Mouse (Mus musculus) liver, embryonic 13.5 days (tissue): ENCODE data around the gene Cfap69. TPM values are rescaled to one million over a fixed set of nuclear protein-coding genes. Genes with fewer than 3 reads are reported as not detected.

ENCODE experiments used
- ATAC-seq: fragments of 200-750 bp; cut with Nextera tagmentation; 2 replicates; pipeline ENCODE4 v1.8.0; 2017; ENCODE audit warnings: low read depth, mild to moderate bottlenecking, moderate number of reproducible peaks, moderate library complexity
- DNase-seq: peaks from one replicate; pipeline ENCODE4 v3.0.0; 2022
- H3K27ac ChIP-seq: fragments of 300-500 bp; sonication (generic); 2 replicates; pipeline ENCODE4 v1.5.1; 2015; ENCODE audit warnings: moderate library complexity, mild to moderate bottlenecking, inconsistent platforms
- H3K27me3 ChIP-seq: fragments of 300-500 bp; sonication (generic); 2 replicates; pipeline ENCODE4 v1.6.1; 2015; ENCODE audit warnings: mild to moderate bottlenecking, inconsistent platforms
- H3K36me3 ChIP-seq: fragments of 300-500 bp; sonication (generic); 2 replicates; pipeline ENCODE4 v1.6.1; 2015; ENCODE audit warnings: mild to moderate bottlenecking, inconsistent platforms
- H3K4me1 ChIP-seq: fragments of 300-500 bp; sonication (generic); replicated peaks from 2 replicates; pipeline ENCODE4 v1.6.1; 2015; ENCODE audit warnings: inconsistent platforms
- H3K4me2 ChIP-seq: fragments of 300-500 bp; sonication (generic); 2 replicates; pipeline ENCODE4 v1.6.1; 2015; ENCODE audit warnings: inconsistent platforms, mild to moderate bottlenecking, moderate library complexity
- H3K4me3 ChIP-seq: fragments of 300-500 bp; sonication (generic); replicated peaks from 2 replicates; pipeline ENCODE4 v1.5.1; 2015; ENCODE audit warnings: mild to moderate bottlenecking, inconsistent platforms
- H3K9ac ChIP-seq: fragments of 300-500 bp; sonication (generic); 2 replicates; pipeline ENCODE4 v1.6.1; 2015; ENCODE audit warnings: mild to moderate bottlenecking, inconsistent platforms
- H3K9me3 ChIP-seq: fragments of 300-500 bp; sonication (generic); replicated peaks from 2 replicates; pipeline ENCODE4 v1.6.1; 2016; ENCODE audit warnings: inconsistent platforms
- WGBS: fragments of 180-500 bp; shearing (Covaris S2); methylation state at CpG from one replicate; pipeline ENCODE4 v1.1.7; 2015; ENCODE audit not compliant: insufficient replicate concordance; 5-methylcytosine and 5-hydroxymethylcytosine counted together
- polyA plus RNA-seq: library from polyadenylated mRNA; unstranded; fragments of >200 nt; fragmentation: Nextera tagmentation; extraction: Ambion mirVana; gene quantifications from 2 replicates; pipeline ENCODE4 v1.2.1, GENCODE M21; 2015

Gene Cfap69
- polyA plus RNA-seq, 1 experiment from 2014 or later = 0.21 TPM

- Histone ChIP-seq H3K27ac (peak within 1 kb of the TSS; percentile 59), H3K4me1 (peaks cover 19% of the 10 kb centered on the region), H3K4me3 (peak within 1 kb of the TSS; percentile 78), H3K9me3 (no peaks in the 10 kb centered on the region), H3K36me3 (peaks cover 11% of the 10 kb centered on the region), H3K4me2 (peak within 1 kb of the TSS; percentile 70), H3K27me3 (no peaks in the 10 kb centered on the region), H3K9ac (peak within 1 kb of the TSS; percentile 80)
- WGBS = under 1% methylated on average over 43 of the region's 43 CpGs
- DNase-seq = peak; percentile 80
- peak; percentile 94 for ATAC-seq
Observed at GRCm38 (mm10) chr5:5559079-5559740, 104.8 kb downstream of the Cfap69 start, which contains the start of gene Gtpbp10. TSS of gene Gtpbp10 (minus strand) at chr5:5559538.

GRCm38 (mm10) chr5:5551110-5551509, 112.9 kb downstream of the Cfap69 start:
- H3K4me1 ChIP-seq = no peaks in the 10 kb centered on the region
- no peak for DNase-seq
- no peak overlapping the region for H3K27ac ChIP-seq
- H3K9ac ChIP-seq = no peak overlapping the region
- no peak for ATAC-seq
- WGBS = 48% methylated on average over 1 of the region's 1 CpGs
- H3K9me3 ChIP-seq = no peaks in the 10 kb centered on the region
- no peaks in the 10 kb centered on the region for H3K27me3 ChIP-seq
- H3K4me2 ChIP-seq = no peak overlapping the region
- peaks cover 48% of the 10 kb centered on the region for H3K36me3 ChIP-seq
- H3K4me3 ChIP-seq = no peak overlapping the region

GRCm38 (mm10) chr5:5540385-5540784, 123.7 kb downstream of the Cfap69 start:
- no peak for DNase-seq
- Histone ChIP-seq H3K36me3 (peaks cover 36% of the 10 kb centered on the region), H3K9ac (no peak overlapping the region), H3K4me1 (no peaks in the 10 kb centered on the region), H3K4me3 (no peak overlapping the region), H3K9me3 (no peaks in the 10 kb centered on the region), H3K27me3 (no peaks in the 10 kb centered on the region), H3K4me2 (no peak overlapping the region), H3K27ac (no peak overlapping the region)
- 70% methylated on average over 3 of the region's 3 CpGs for WGBS
- ATAC-seq = no peak

- H3K9ac ChIP-seq = no peak overlapping the region
- H3K27me3 ChIP-seq = no peaks in the 10 kb centered on the region
- peak; percentile 69 for ATAC-seq
- no peaks in the 10 kb centered on the region for H3K4me1 ChIP-seq
- DNase-seq = no peak
- H3K36me3 ChIP-seq = peaks cover 36% of the 10 kb centered on the region
- H3K4me2 ChIP-seq = no peak overlapping the region
- 52% methylated on average over 3 of the region's 3 CpGs for WGBS
- H3K9me3 ChIP-seq = no peaks in the 10 kb centered on the region
- H3K4me3 ChIP-seq = no peak overlapping the region
- H3K27ac ChIP-seq = no peak overlapping the region
Observed at GRCm38 (mm10) chr5:5539771-5540170, 124.3 kb downstream of the Cfap69 start.

GRCm38 (mm10) chr5:5536131-5536530, 127.9 kb downstream of the Cfap69 start:
- ATAC-seq (no peak), DNase-seq (no peak)
- Histone ChIP-seq H3K9me3 (no peaks in the 10 kb centered on the region), H3K36me3 (peaks cover 15% of the 10 kb centered on the region), H3K27me3 (no peaks in the 10 kb centered on the region), H3K4me1 (no peaks in the 10 kb centered on the region), H3K9ac (no peak overlapping the region), H3K4me3 (no peak overlapping the region), H3K4me2 (no peak overlapping the region), H3K27ac (no peak overlapping the region)
- WGBS = 69% methylated on average over 1 of the region's 1 CpGs

- no peak for DNase-seq
- Histone ChIP-seq H3K4me2 (no peak overlapping the region), H3K9me3 (no peaks in the 10 kb centered on the region), H3K4me3 (no peak overlapping the region), H3K9ac (no peak overlapping the region), H3K27me3 (no peaks in the 10 kb centered on the region), H3K36me3 (peaks cover 8% of the 10 kb centered on the region), H3K4me1 (no peaks in the 10 kb centered on the region), H3K27ac (peak overlapping the region; percentile 20; the same call in 1 of the 2 replicates)
- ATAC-seq = peak; percentile 71
- WGBS = 70% methylated on average over 3 of the region's 3 CpGs
Observed at GRCm38 (mm10) chr5:5533656-5534420, 130.2 kb downstream of the Cfap69 start.

Other genes with a start within 250 kb of the Cfap69 start
- gene Cdk14, start 243.9 kb downstream of the Cfap69 start, polyA plus RNA-seq = 1.4 and 2.1 TPM in 2 replicates
- not detected in 2 replicates for gene 1700015F17Rik, start 185.1 kb downstream of the Cfap69 start, polyA plus RNA-seq
- 8.6 and 10.1 TPM in 2 replicates for gene Cldn12, start 149.3 kb downstream of the Cfap69 start, polyA plus RNA-seq
- 11.2 and 13.8 TPM in 2 replicates for gene Gtpbp10, start 104.7 kb downstream of the Cfap69 start, polyA plus RNA-seq
- 0.28 and 0.79 TPM in 2 replicates for gene Gm8773, start 90.4 kb downstream of the Cfap69 start, polyA plus RNA-seq
- gene Steap2, start 30.3 kb upstream of the Cfap69 start, polyA plus RNA-seq = 4.9 and 6.6 TPM in 2 replicates
- gene Steap1, start 85.1 kb upstream of the Cfap69 start, polyA plus RNA-seq = 6.9 and 7.8 TPM in 2 replicates